Mouse (Mus musculus): ENCODE measurements around the gene Zmpste24.
A peak's percentile ranks its signal among the peaks of the same experiment; 100 is the strongest.

Zmpste24 gene

GRCm38 (mm10) chr4:121029632-121030031 lies 68.4 kb downstream of the Zmpste24 start:
- no peak for DNase-seq

GRCm38 (mm10) chr4:121028659-121029392 lies 69.2 kb downstream of the Zmpste24 start:
- DNase-seq, result peak; percentile 60 to 72

GRCm38 (mm10) chr4:121028146-121028545 lies 69.9 kb downstream of the Zmpste24 start:
- no peak for DNase-seq

GRCm38 (mm10) chr4:121025681-121026080 lies 72.4 kb downstream of the Zmpste24 start:
- DNase-seq, result no peak

GRCm38 (mm10) chr4:121023941-121024340 lies 74.1 kb downstream of the Zmpste24 start:
- no peak for DNase-seq

- no peak for DNase-seq
Measured at GRCm38 (mm10) chr4:121023464-121023863, 74.6 kb downstream of the Zmpste24 start.

- no peak for DNase-seq
Measured at GRCm38 (mm10) chr4:121021911-121022310, 76.1 kb downstream of the Zmpste24 start.

- peak in 1 of 2 experiments; percentile 19 for DNase-seq
Measured at GRCm38 (mm10) chr4:121020040-121020790, 77.8 kb downstream of the Zmpste24 start.

GRCm38 (mm10) chr4:121018250-121018649 lies 79.8 kb downstream of the Zmpste24 start:
- DNase-seq, result no peak

GRCm38 (mm10) chr4:121016928-121017657 lies 80.9 kb downstream of the Zmpste24 start, which contains the start of gene Smap2:
Gene Smap2 (minus strand): TSS chr4:121017247.
- DNase-seq, result peak; percentile 98 to 100

GRCm38 (mm10) chr4:121016021-121016898 lies 81.8 kb downstream of the Zmpste24 start:
- DNase-seq, result peak; percentile 72 to 80

GRCm38 (mm10) chr4:121015268-121015659 lies 82.8 kb downstream of the Zmpste24 start:
- no peak for DNase-seq

- DNase-seq, result no peak
Measured at GRCm38 (mm10) chr4:121014594-121015267, 83.3 kb downstream of the Zmpste24 start.

GRCm38 (mm10) chr4:121010770-121011549 lies 87.1 kb downstream of the Zmpste24 start:
- DNase-seq, result no peak

Measured in cerebellum, postnatal 25 days (tissue).